13 mouse cellular contexts compared by ENCODE assay signal in genomic region chr14:57084180-57084668, GRCm38 (mm10). TPM values are rescaled to one million over a fixed set of nuclear protein-coding genes. Genes with fewer than 3 reads are reported as not detected.
DNase-seq lines count a peak whose midpoint lies in the region; ATAC-seq lines count a peak whose summit lies in the region.
"Had no signal": no experiment of that assay in that cellular context is flagged by ENCODE, and none has a peak within 500 bp of the region (broad histone marks: within the 10 kb centered on the region; RNA-seq: fewer than 3 reads in every experiment).

No protein-coding gene starts in this region.

- no peaks in the 10 kb centered on the region for H3K36me3 ChIP-seq in heart, embryonic 15.5 days
- no peaks in the 10 kb centered on the region for H3K36me3 ChIP-seq in limb, embryonic 13.5 days
- H3K36me3 ChIP-seq in stomach, embryonic 15.5 days: no peaks in the 10 kb centered on the region
- no peaks in the 10 kb centered on the region for H3K36me3 ChIP-seq in forebrain, embryonic 13.5 days (ENCODE audit: poor library complexity, severe bottlenecking)
- H3K36me3 ChIP-seq: hindbrain, embryonic 12.5 days; midbrain, embryonic 12.5 days had no signal

- H3K27ac ChIP-seq in heart, embryonic 15.5 days: peak overlapping the region; percentile 47; the same call in 1 of the 2 replicates
- H3K27ac ChIP-seq in limb, embryonic 13.5 days: no peak overlapping the region
- H3K27ac ChIP-seq in stomach, embryonic 15.5 days: peak overlapping the region; percentile 40; the same call in 1 of the 2 replicates
- no peak overlapping the region for H3K27ac ChIP-seq in forebrain, embryonic 13.5 days
- H3K27ac ChIP-seq: hindbrain, embryonic 12.5 days; midbrain, embryonic 12.5 days had no signal

- no peak overlapping the region for H3K9ac ChIP-seq in heart, embryonic 15.5 days
- no peak overlapping the region for H3K9ac ChIP-seq in limb, embryonic 13.5 days
- H3K9ac ChIP-seq in stomach, embryonic 15.5 days: no peak overlapping the region
- H3K9ac ChIP-seq in forebrain, embryonic 13.5 days: no peak overlapping the region
- H3K9ac ChIP-seq: hindbrain, embryonic 12.5 days; midbrain, embryonic 12.5 days had no signal

- DNase-seq in heart, postnatal 14 days: no peak
- peak; percentile 60 for DNase-seq in kidney, adult 18-20 months
- no peak for DNase-seq in thymus, postnatal 36 days
- no peak for DNase-seq in retina, embryonic 14.5 days (ENCODE audit: low spot score)

- no peaks in the 10 kb centered on the region for H3K9me3 ChIP-seq in heart, embryonic 15.5 days (replicated peaks)
- H3K9me3 ChIP-seq in limb, embryonic 13.5 days: no peaks in the 10 kb centered on the region; the same call in 1 of the 2 replicates
- H3K9me3 ChIP-seq in stomach, embryonic 15.5 days: no peaks in the 10 kb centered on the region
- H3K9me3 ChIP-seq in forebrain, embryonic 13.5 days (replicated peaks): no peaks in the 10 kb centered on the region
- H3K9me3 ChIP-seq: hindbrain, embryonic 12.5 days; midbrain, embryonic 12.5 days had no signal

- H3K4me3 ChIP-seq in heart, embryonic 15.5 days: no peak overlapping the region
- no peak overlapping the region for H3K4me3 ChIP-seq in limb, embryonic 13.5 days
- no peak overlapping the region for H3K4me3 ChIP-seq in stomach, embryonic 15.5 days (replicated peaks)
- H3K4me3 ChIP-seq in forebrain, embryonic 13.5 days: no peak overlapping the region
- H3K4me3 ChIP-seq: hindbrain, embryonic 12.5 days; midbrain, embryonic 12.5 days had no signal

- H3K4me2 ChIP-seq in heart, embryonic 15.5 days: 0 out of 2 replicates have a peak overlapping the region, but pooled peaks have one; percentile 6
- peak overlapping the region; percentile 30; the same call in 1 of the 2 replicates for H3K4me2 ChIP-seq in limb, embryonic 13.5 days (replicated peaks)
- no peak overlapping the region for H3K4me2 ChIP-seq in stomach, embryonic 15.5 days
- H3K4me2 ChIP-seq in forebrain, embryonic 13.5 days: no peak overlapping the region
- H3K4me2 ChIP-seq: hindbrain, embryonic 12.5 days; midbrain, embryonic 12.5 days had no signal

- intact Hi-C loops in heart, postnatal 14 days (cut with DNase I): no loop called here

- ATAC-seq in heart, embryonic 15.5 days (replicated peaks; ENCODE audit: insufficient number of reproducible peaks, insufficient read depth, low FRiP score, low read depth): peak; percentile 22; the same call in 1 of the 2 replicates
- ATAC-seq in limb, embryonic 13.5 days (ENCODE audit: low FRiP score, low read depth): peak; percentile 75
- ATAC-seq in stomach, embryonic 15.5 days (ENCODE audit: insufficient read depth, low FRiP score, low read depth): peak; percentile 36
- no peak for ATAC-seq in forebrain, embryonic 13.5 days
- ATAC-seq: CD4-positive, CD25-positive, alpha-beta regulatory T cell, adult 4 months had no signal

- H3K27me3 ChIP-seq in heart, embryonic 15.5 days: no peaks in the 10 kb centered on the region
- no peaks in the 10 kb centered on the region for H3K27me3 ChIP-seq in limb, embryonic 13.5 days
- no peaks in the 10 kb centered on the region for H3K27me3 ChIP-seq in stomach, embryonic 15.5 days (replicated peaks)
- H3K27me3 ChIP-seq in forebrain, embryonic 13.5 days: no peaks in the 10 kb centered on the region
- H3K27me3 ChIP-seq: hindbrain, embryonic 12.5 days had no signal

- 32% methylated on average over 11 of the region's 11 CpGs for WGBS in heart, embryonic 15.5 days
- 7% methylated on average over 11 of the region's 11 CpGs for WGBS in limb, embryonic 13.5 days
- WGBS in stomach, embryonic 15.5 days: 18% methylated on average over 11 of the region's 11 CpGs
- WGBS in forebrain, embryonic 13.5 days: 75% methylated on average over 11 of the region's 11 CpGs

- peaks cover 6% of the 10 kb centered on the region; the same call in 1 of the 2 replicates for H3K4me1 ChIP-seq in heart, embryonic 15.5 days (replicated peaks)
- H3K4me1 ChIP-seq in limb, embryonic 13.5 days: peaks cover 26% of the 10 kb centered on the region
- H3K4me1 ChIP-seq in stomach, embryonic 15.5 days: peaks cover 10% of the 10 kb centered on the region; the same call in 1 of the 2 replicates
- no peaks in the 10 kb centered on the region for H3K4me1 ChIP-seq in forebrain, embryonic 13.5 days
- H3K4me1 ChIP-seq: hindbrain, embryonic 12.5 days; midbrain, embryonic 12.5 days had no signal

RNA-seq across cellular contexts. Expression of gene Gjb2, which starts 20.3 kb away (rescaled TPM):
- polyA plus RNA-seq in heart, embryonic 15.5 days (2015; fragmentation: Nextera tagmentation; extraction: Ambion mirVana): 0.15 and 0.38 TPM in 2 replicates
- under 1 TPM; 0.10 to 0.14 TPM for total RNA-seq in heart, postnatal 14 days (2021)
- 80.7 and 92.7 TPM in 2 replicates for polyA plus RNA-seq in limb, embryonic 13.5 days (2015; fragmentation: Nextera tagmentation; extraction: Ambion mirVana)
- polyA plus RNA-seq in stomach, embryonic 15.5 days (2015; fragmentation: Nextera tagmentation; extraction: Ambion mirVana): 13.3 and 19.9 TPM in 2 replicates
- 2.8 and 3.9 TPM in 2 replicates for polyA plus RNA-seq in forebrain, embryonic 13.5 days (2015; fragmentation: Nextera tagmentation; extraction: Ambion mirVana)
- total RNA-seq: neutrophil, adult 5-6 weeks had no signal

RNA-seq across cellular contexts. Expression of gene Gja3, which starts 26.3 kb away (rescaled TPM):
- polyA plus RNA-seq in heart, embryonic 15.5 days (2015; fragmentation: Nextera tagmentation; extraction: Ambion mirVana): 42.9 and 43.5 TPM in 2 replicates
- total RNA-seq in heart, postnatal 14 days (2021): 10 to 100 TPM; 19.2 to 21.5 TPM
- 5.7 and 6.4 TPM in 2 replicates for polyA plus RNA-seq in limb, embryonic 13.5 days (2015; fragmentation: Nextera tagmentation; extraction: Ambion mirVana)
- 0.53 and 1.2 TPM in 2 replicates for polyA plus RNA-seq in stomach, embryonic 15.5 days (2015; fragmentation: Nextera tagmentation; extraction: Ambion mirVana)
- not detected in 2 replicates for polyA plus RNA-seq in forebrain, embryonic 13.5 days (2015; fragmentation: Nextera tagmentation; extraction: Ambion mirVana)
- total RNA-seq: neutrophil, adult 5-6 weeks had no signal
- polyA plus RNA-seq: CD4-positive, CD25-positive, alpha-beta regulatory T cell, adult 4 months had no signal

RNA-seq across cellular contexts. Expression of gene Gm4491, which starts 31.5 kb away (rescaled TPM):
- not detected in 2 replicates for polyA plus RNA-seq in heart, embryonic 15.5 days (2015; fragmentation: Nextera tagmentation; extraction: Ambion mirVana)
- not detected for total RNA-seq in heart, postnatal 14 days (2021)
- polyA plus RNA-seq in limb, embryonic 13.5 days (2015; fragmentation: Nextera tagmentation; extraction: Ambion mirVana): not detected in 2 replicates
- polyA plus RNA-seq in stomach, embryonic 15.5 days (2015; fragmentation: Nextera tagmentation; extraction: Ambion mirVana): not detected in 2 replicates
- polyA plus RNA-seq in forebrain, embryonic 13.5 days (2015; fragmentation: Nextera tagmentation; extraction: Ambion mirVana): not detected in 2 replicates
- total RNA-seq: neutrophil, adult 5-6 weeks had no signal
- polyA plus RNA-seq: embryonic facial prominence, embryonic 11.5 days; hindbrain, embryonic 12.5 days; midbrain, embryonic 12.5 days had no signal

RNA-seq across cellular contexts. Expression of gene Gjb6, which starts 49.2 kb away (rescaled TPM):
- not detected in 2 replicates for polyA plus RNA-seq in heart, embryonic 15.5 days (2015; fragmentation: Nextera tagmentation; extraction: Ambion mirVana)
- total RNA-seq in heart, postnatal 14 days (2021): not detected
- polyA plus RNA-seq in limb, embryonic 13.5 days (2015; fragmentation: Nextera tagmentation; extraction: Ambion mirVana): 37.2 and 42.0 TPM in 2 replicates
- 2.5 and 5.3 TPM in 2 replicates for polyA plus RNA-seq in stomach, embryonic 15.5 days (2015; fragmentation: Nextera tagmentation; extraction: Ambion mirVana)
- 3.5 and 4.7 TPM in 2 replicates for polyA plus RNA-seq in forebrain, embryonic 13.5 days (2015; fragmentation: Nextera tagmentation; extraction: Ambion mirVana)
- total RNA-seq: neutrophil, adult 5-6 weeks had no signal

Comparison
In these comparisons a context has a peak if more than half of its experiments do, and no peak if none do; other contexts are left out.
1. H3K27ac ChIP-seq: peak in heart, embryonic 15.5 days (single experiment) and stomach, embryonic 15.5 days (single experiment); none in limb, embryonic 13.5 days (single experiment) and forebrain, embryonic 13.5 days (single experiment).
2. H3K4me2 ChIP-seq: peak in heart, embryonic 15.5 days (single experiment) and limb, embryonic 13.5 days (single experiment); none in stomach, embryonic 15.5 days (single experiment) and forebrain, embryonic 13.5 days (single experiment).